Mouse (Mus musculus) thymus, postnatal 10 days (tissue): ENCODE measurements at regions not wholly inside any gene's neighbourhood (a gene's known extent, or its start where the extent isn't known, plus 50 kb on each side); places are given as distances from the start of the nearest gene placed in this dataset.

Source experiments
- DNase-seq, 2 experiments: peaks; one replicate each; pipeline ENCODE4 v3.0.0; 2021; ENCODE audit warnings: low spot score in 2 of 2

GRCm38 (mm10) chr5:64653764-64654163 lies 149.4 kb upstream of the Klf3 start:
- DNase-seq, result no peak

- no peak for DNase-seq
Observed at GRCm38 (mm10) chr5:64655286-64655685, 147.9 kb upstream of the Klf3 start.

DNA sequence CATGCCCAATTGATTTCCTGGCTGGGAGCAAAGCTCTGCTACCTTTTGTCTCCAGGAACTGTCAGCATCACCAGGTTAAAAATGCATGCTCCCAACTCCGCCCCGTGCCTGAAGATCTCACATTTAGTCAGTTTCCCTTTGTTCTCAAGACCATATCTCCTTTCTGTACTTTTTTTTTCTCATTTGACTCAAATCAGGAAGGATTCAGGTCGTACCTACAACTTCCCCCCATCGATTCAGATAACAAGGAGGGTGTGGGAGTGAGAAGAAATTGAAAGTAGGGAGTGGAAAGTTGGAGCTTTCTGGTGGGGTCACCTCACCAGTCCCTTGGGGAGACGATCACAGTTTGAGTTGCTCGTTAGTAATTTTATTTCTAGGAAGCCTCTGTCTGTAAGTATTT lies 141.2 kb upstream of the Klf3 start:
- no peak for DNase-seq

DNA sequence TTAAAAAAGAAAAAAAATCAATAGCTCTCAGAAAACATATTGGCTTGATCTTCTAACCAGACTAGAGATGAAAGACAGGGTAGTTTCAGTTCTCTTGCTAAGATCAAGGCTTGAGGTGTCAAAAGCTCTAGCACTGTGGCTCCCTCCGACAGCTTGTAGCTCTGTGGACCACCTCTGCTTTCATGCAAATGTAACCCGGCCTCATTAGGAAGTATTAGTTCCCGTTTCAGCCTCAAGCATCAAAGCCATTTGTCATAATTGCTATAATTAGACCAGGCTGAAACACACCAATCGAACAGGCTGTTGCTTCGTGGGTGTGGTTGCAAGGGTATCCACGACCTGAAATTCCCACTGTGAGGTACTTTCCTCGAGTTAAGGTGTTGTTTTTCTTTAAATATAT lies 140.7 kb upstream of the Klf3 start:
- DNase-seq, result no peak

- no peak for DNase-seq
Observed at GRCm38 (mm10) chr5:64663766-64664165, 139.4 kb upstream of the Klf3 start.

- DNase-seq, result no peak
Observed at GRCm38 (mm10) chr5:64665064-64665463, 138.1 kb upstream of the Klf3 start.

DNA sequence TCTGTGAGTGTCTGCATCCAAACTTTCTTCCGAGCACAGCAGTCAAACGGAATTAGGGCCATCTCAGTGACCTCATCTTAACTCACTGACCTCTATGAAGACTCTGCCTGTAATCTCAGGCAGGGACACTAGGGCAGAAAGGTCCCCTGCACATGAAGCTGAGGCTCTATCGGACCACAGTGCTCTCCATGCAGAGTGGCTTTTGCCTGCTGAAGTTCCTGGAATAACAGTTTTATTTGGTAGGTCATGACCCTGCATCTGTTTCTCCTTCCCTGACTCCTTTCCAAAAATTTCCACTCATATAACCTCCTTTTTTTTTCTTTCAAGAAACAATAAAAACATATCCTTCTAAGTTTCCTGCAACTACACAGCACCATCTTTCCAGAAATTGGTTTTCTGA lies 136.9 kb upstream of the Klf3 start:
- no peak for DNase-seq

- DNase-seq, result no peak
Observed at GRCm38 (mm10) chr5:64667053-64667452, 136.1 kb upstream of the Klf3 start.

GRCm38 (mm10) chr5:64673861-64674260 lies 129.3 kb upstream of the Klf3 start:
- DNase-seq, result no peak

DNA sequence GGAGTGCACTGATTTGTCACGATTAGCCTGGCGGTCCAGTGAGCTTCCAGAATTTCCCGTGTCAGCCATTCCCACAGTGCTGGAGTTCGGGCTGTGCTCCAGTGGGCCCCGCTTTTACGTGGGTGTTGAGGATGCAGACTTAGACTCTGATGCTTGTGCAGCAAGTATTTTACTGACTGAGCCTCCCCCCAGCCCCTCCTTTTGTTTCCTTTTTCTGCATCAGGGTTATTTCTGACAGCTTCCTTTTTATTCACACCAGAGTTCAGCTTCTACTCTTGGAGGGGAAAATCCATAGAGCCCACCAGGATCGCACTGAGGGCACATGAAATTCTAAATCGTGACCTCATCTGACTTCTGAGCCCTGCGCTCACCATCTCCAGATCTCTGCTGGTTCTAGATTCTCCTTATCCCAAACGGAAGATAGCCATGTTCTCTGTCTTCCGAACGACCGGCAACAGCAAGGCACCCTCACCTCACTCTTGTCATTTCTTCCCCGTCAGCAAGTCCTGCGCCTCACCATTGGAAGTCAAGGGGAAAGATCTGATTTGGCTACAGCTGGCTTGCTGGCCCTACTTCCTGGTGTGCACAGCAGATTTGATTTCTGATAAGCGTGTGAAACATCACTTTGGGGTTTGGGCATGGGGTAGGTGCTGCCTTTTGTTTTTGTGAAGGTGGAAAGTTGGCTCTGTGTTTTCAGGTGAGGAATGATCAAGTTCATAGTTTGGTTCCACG lies 126.8 kb upstream of the Klf3 start:
- DNase-seq, result peak in 1 of 2 experiments; percentile 31

DNA sequence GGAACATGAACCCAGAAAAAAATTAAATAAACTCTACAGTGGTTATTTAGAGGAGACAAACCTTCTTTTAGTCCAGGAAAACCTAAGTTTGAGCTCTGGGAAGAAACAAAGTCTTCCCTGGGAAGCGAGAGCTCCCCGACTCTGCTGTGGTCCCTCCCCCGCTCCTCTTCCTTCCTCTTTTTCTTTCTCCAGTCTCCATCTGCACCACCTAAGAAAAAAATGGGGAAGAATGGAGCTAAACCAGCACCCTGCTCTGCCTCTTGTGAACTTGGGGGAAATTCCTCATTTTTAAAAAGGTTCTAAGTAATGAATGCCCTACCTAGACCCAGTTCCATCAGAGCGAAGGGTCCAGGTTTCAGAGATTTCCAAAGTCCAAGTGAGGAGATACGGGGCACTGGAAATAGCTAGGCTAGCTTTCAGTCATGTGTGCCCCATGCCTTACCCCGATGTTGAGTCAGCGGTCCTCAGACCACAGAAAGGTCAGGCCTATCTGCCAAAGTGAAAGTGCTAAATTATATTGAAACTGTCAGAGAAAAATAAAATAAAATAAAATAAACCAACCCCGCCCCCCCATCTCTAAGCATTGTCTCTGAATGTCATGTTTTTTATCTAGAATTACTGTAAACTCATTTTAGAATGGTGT lies 126.1 kb upstream of the Klf3 start:
- DNase-seq, result no peak

GRCm38 (mm10) chr5:64678706-64679105 lies 124.5 kb upstream of the Klf3 start:
- DNase-seq, result peak in 1 of 2 experiments; percentile 34

- DNase-seq, result no peak
Observed at GRCm38 (mm10) chr5:64679996-64680625, 123.1 kb upstream of the Klf3 start.

- DNase-seq, result no peak
Observed at GRCm38 (mm10) chr5:64681161-64681560, 122.0 kb upstream of the Klf3 start.

DNA sequence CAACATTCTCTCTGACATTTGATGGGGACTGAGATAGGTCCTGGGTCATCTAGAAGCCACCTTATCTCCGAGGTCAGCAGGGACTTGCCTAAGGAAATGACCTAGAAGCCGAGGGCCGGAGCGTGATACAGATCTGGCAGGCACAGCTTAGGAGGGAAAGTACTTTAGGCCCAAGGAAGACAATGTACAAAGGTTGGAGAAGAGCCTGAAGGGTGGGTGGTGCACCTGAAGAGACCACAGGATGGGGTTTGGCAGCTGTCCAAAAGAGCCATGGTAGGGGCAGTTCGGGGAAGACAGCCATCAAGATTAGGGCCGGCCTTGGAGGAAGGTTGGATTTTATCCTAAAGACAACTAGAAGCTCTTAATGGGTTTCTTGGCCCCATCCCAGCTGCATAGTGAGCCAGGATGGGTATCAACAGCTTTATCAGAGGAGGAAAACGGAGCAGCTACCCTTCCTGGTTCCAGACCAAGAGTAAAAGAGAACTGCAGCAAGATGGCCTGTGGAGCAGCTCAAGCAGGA lies 120.8 kb upstream of the Klf3 start:
- no peak for DNase-seq

- DNase-seq, result no peak
Observed at GRCm38 (mm10) chr5:64683419-64683818, 119.8 kb upstream of the Klf3 start.

DNA sequence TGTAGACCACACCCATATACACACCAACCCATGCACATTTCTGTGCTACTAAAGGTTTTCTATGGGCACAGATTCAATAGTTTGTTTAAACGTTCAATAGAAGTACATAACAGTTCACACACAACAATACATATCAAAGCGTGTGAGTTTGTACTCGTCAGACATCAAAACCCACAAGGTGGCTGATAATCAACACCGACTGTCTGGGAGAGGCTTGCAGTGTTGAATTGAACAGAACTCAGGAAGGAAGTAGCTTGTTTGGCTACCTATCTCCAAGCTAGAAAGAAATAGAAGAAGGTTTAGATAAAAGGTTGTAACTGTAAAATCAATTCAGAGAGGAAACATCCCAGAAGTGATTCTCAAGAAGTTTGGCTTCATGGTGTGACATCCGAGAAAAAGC lies 118.9 kb upstream of the Klf3 start:
- no peak for DNase-seq

DNA sequence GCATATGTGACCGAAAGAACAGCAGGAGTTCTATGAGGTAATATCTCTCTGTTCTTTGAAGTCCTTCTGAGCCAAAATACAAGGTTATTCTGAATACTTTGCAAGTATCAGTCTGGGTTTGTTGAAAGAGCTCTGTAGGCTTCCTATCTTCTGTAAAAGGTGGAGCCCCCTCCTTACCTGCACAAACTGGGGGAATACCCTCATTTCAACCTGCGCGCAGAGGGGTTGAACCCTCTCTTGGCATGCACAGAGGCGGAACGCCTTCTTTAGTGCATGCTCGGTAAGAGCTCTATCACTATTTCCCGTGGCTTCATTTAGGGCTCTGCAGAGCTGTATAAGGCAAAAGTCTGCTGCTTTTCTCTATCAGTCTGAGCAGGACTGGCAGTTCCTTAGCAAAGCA lies 113.0 kb upstream of the Klf3 start:
- DNase-seq, result no peak

- DNase-seq, result no peak
Observed at GRCm38 (mm10) chr5:64691406-64692100, 111.6 kb upstream of the Klf3 start.

DNA sequence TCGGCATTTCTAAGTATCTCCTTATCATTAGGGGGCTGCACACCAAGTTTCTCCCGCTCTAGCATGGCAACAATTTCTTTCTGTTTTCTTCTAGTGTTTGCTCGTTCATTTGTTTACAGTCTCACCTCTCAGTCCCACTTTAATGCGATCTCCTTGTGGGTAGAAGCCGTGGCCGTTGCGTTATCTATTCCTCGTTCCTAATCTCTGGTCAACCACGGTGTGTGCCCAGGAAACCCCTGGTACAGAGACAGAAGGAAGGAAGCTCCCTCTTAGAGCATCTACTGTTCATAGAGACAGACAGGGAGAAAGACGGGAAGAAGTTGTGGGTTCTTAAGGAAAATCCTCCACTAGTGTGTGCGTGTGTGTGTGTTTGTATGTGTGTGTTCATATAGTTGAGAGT lies 110.9 kb upstream of the Klf3 start:
- DNase-seq, result no peak

DNA sequence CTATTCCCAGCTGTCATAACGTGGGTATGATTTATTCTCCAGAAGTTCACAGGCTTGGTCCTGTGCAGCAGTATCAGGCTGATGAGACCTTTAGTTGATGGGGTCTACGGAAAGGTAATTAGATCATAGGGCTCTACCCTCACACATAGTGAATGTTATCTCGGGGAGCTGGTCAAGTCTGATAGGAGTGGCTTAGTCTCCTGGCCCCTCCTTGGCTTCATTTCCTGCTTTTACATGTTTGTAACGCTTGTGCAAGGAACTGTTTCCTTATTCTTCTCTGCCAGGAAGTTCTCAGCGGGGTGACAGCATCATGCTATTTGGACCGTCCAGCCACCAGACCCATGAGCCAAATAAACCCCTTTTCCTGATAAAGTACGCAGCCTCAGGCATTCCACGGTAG lies 109.6 kb upstream of the Klf3 start:
- DNase-seq, result no peak

DNA sequence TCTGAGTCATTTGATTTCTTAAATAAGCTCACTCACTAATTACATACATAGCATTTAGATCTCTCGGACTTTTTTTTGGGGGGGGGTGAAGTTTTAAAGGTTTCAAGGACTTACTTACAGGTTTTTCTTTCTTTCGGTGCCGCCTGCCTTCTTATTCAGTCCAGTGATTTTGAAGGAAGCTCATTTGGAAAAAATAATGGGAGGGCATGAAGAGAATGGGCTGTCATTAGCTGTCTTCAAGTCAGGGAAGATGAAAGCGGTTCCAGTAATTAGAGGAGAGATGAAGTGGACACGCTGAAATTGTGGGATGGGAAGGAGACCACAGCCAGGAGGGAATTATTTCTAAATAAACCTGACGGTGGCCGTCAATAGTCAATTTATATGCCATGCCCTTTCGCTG lies 108.6 kb upstream of the Klf3 start:
- DNase-seq, result no peak
